Mouse (Mus musculus): Measurements from ENCODE around the gene Tmem150c. TPM values are rescaled to one million over a fixed set of nuclear protein-coding genes. Genes with fewer than 3 reads are reported as not detected.
A peak's percentile ranks its signal among the peaks of the same experiment; 100 is the strongest.

Gene Tmem150c
- polyA plus RNA-seq, 1 experiment from 2014 or later, result 18.4 TPM

GRCm38 (mm10) chr5:100043361-100043760 is 116.2 kb downstream of the Tmem150c start:
- H3K27me3 ChIP-seq, result no peaks in the 10 kb centered on the region
- peaks cover 9% of the 10 kb centered on the region; the same call in 1 of the 2 replicates for H3K36me3 ChIP-seq
- H3K27ac ChIP-seq, result no peak overlapping the region
- WGBS, result 79% methylated on average over 5 of the region's 5 CpGs
- no peaks in the 10 kb centered on the region for H3K9me3 ChIP-seq (replicated peaks)
- H3K4me2 ChIP-seq, result no peak overlapping the region
- H3K4me3 ChIP-seq (replicated peaks), result no peak overlapping the region
- no peak overlapping the region for H3K9ac ChIP-seq
- ATAC-seq (replicated peaks; ENCODE audit: low FRiP score), result no peak
- H3K4me1 ChIP-seq, result peaks cover 33% of the 10 kb centered on the region

- ATAC-seq (replicated peaks; ENCODE audit: low FRiP score), result no peak
Observed at GRCm38 (mm10) chr5:100042467-100042866, 117.1 kb downstream of the Tmem150c start.

GRCm38 (mm10) chr5:100041272-100041671 is 118.3 kb downstream of the Tmem150c start:
- WGBS, result 73% methylated on average over 4 of the region's 4 CpGs
- Histone ChIP-seq H3K4me3 (replicated peaks) (peak overlapping the region; percentile 97; the same call in 1 of the 2 replicates), H3K27ac (no peak overlapping the region), H3K4me1 (peaks cover 27% of the 10 kb centered on the region), H3K9me3 (replicated peaks) (no peaks in the 10 kb centered on the region), H3K4me2 (peak overlapping the region; percentile 88), H3K36me3 (peaks cover 21% of the 10 kb centered on the region), H3K27me3 (no peaks in the 10 kb centered on the region), H3K9ac (no peak overlapping the region)
- no peak for ATAC-seq (replicated peaks; ENCODE audit: low FRiP score)

More at GRCm38 (mm10) chr5:100042467-100042866, 117.1 kb downstream of the Tmem150c start:
- Histone ChIP-seq H3K36me3 (peaks cover 9% of the 10 kb centered on the region; the same call in 1 of the 2 replicates), H3K9me3 (replicated peaks) (no peaks in the 10 kb centered on the region), H3K4me3 (replicated peaks) (no peak overlapping the region), H3K4me1 (peaks cover 25% of the 10 kb centered on the region), H3K27me3 (no peaks in the 10 kb centered on the region), H3K4me2 (no peak overlapping the region), H3K27ac (no peak overlapping the region), H3K9ac (no peak overlapping the region)
- 93% methylated on average over 8 of the region's 8 CpGs for WGBS

GRCm38 (mm10) chr5:100040281-100040784 is 119.3 kb downstream of the Tmem150c start:
- Histone ChIP-seq H3K27me3 (no peaks in the 10 kb centered on the region), H3K27ac (peak overlapping the region; percentile 99), H3K9ac (peak overlapping the region; percentile 100), H3K36me3 (peaks cover 29% of the 10 kb centered on the region), H3K9me3 (replicated peaks) (no peaks in the 10 kb centered on the region), H3K4me2 (peak overlapping the region; percentile 88), H3K4me3 (replicated peaks) (peak overlapping the region; percentile 97), H3K4me1 (peaks cover 34% of the 10 kb centered on the region)
- 1% methylated on average over 19 of the region's 19 CpGs for WGBS
- ATAC-seq (replicated peaks; ENCODE audit: low FRiP score), result no peak

- no peaks in the 10 kb centered on the region for H3K27me3 ChIP-seq
- peak within 1 kb of the TSS; percentile 100 for H3K9ac ChIP-seq
- peaks cover 35% of the 10 kb centered on the region for H3K36me3 ChIP-seq
- H3K4me1 ChIP-seq, result peaks cover 34% of the 10 kb centered on the region
- H3K4me2 ChIP-seq, result peak within 1 kb of the TSS; percentile 88
- peak within 1 kb of the TSS; percentile 97 for H3K4me3 ChIP-seq (replicated peaks)
- ATAC-seq (replicated peaks; ENCODE audit: low FRiP score), result peak; percentile 90
- H3K9me3 ChIP-seq (replicated peaks), result no peaks in the 10 kb centered on the region
- under 1% methylated on average over 53 of the region's 57 CpGs for WGBS
- peak within 1 kb of the TSS; percentile 99 for H3K27ac ChIP-seq
Observed at GRCm38 (mm10) chr5:100039602-100040142, 119.9 kb downstream of the Tmem150c start, which contains the start of the genes Hnrnpdl and Enoph1. Gene Hnrnpdl, minus strand, starts transcription at chr5:100039664. Gene Enoph1, plus strand, starts transcription at chr5:100039985.

- Histone ChIP-seq H3K27me3 (no peaks in the 10 kb centered on the region), H3K27ac (peak overlapping the region; percentile 99), H3K4me3 (replicated peaks) (peak overlapping the region; percentile 97), H3K36me3 (peaks cover 42% of the 10 kb centered on the region), H3K9me3 (replicated peaks) (no peaks in the 10 kb centered on the region), H3K4me1 (peaks cover 37% of the 10 kb centered on the region), H3K9ac (peak overlapping the region; percentile 100), H3K4me2 (peak overlapping the region; percentile 88)
- peak; percentile 79 for ATAC-seq (replicated peaks; ENCODE audit: low FRiP score)
- WGBS, result under 1% methylated on average over 110 of the region's 113 CpGs
Observed at GRCm38 (mm10) chr5:100038714-100039601, 120.7 kb downstream of the Tmem150c start.

GRCm38 (mm10) chr5:100037965-100038713 is 121.5 kb downstream of the Tmem150c start:
- Histone ChIP-seq H3K4me3 (replicated peaks) (peak overlapping the region; percentile 97), H3K4me1 (peaks cover 38% of the 10 kb centered on the region), H3K36me3 (peaks cover 46% of the 10 kb centered on the region), H3K27ac (peak overlapping the region; percentile 99), H3K9ac (peak overlapping the region; percentile 100), H3K27me3 (no peaks in the 10 kb centered on the region), H3K4me2 (peak overlapping the region; percentile 80), H3K9me3 (replicated peaks) (no peaks in the 10 kb centered on the region)
- peak; percentile 34 for ATAC-seq (replicated peaks; ENCODE audit: low FRiP score)
- WGBS, result under 1% methylated on average over 45 of the region's 45 CpGs

- no peak for ATAC-seq (replicated peaks; ENCODE audit: low FRiP score)
Observed at GRCm38 (mm10) chr5:100036681-100037080, 122.9 kb downstream of the Tmem150c start.

GRCm38 (mm10) chr5:100035950-100036349 is 123.7 kb downstream of the Tmem150c start:
- no peak for ATAC-seq (replicated peaks; ENCODE audit: low FRiP score)
- Histone ChIP-seq H3K9ac (no peak overlapping the region), H3K4me2 (peak overlapping the region; percentile 80), H3K4me1 (peaks cover 28% of the 10 kb centered on the region), H3K27ac (no peak overlapping the region), H3K36me3 (peaks cover 58% of the 10 kb centered on the region), H3K9me3 (replicated peaks) (no peaks in the 10 kb centered on the region), H3K27me3 (no peaks in the 10 kb centered on the region), H3K4me3 (replicated peaks) (peak overlapping the region; percentile 97)
- WGBS, result 29% methylated on average over 7 of the region's 7 CpGs

More at GRCm38 (mm10) chr5:100036681-100037080, 122.9 kb downstream of the Tmem150c start:
- H3K9me3 ChIP-seq (replicated peaks), result no peaks in the 10 kb centered on the region
- peaks cover 35% of the 10 kb centered on the region for H3K4me1 ChIP-seq
- peak overlapping the region; percentile 100; the same call in 1 of the 2 replicates for H3K9ac ChIP-seq
- no peaks in the 10 kb centered on the region for H3K27me3 ChIP-seq
- H3K27ac ChIP-seq, result no peak overlapping the region
- 8% methylated on average over 7 of the region's 7 CpGs for WGBS
- peak overlapping the region; percentile 80 for H3K4me2 ChIP-seq
- H3K4me3 ChIP-seq (replicated peaks), result peak overlapping the region; percentile 97
- peaks cover 55% of the 10 kb centered on the region for H3K36me3 ChIP-seq

GRCm38 (mm10) chr5:100032646-100033045 is 127.0 kb downstream of the Tmem150c start:
- no peaks in the 10 kb centered on the region for H3K27me3 ChIP-seq
- peaks cover 58% of the 10 kb centered on the region for H3K36me3 ChIP-seq
- no peak overlapping the region for H3K27ac ChIP-seq
- peaks cover 27% of the 10 kb centered on the region for H3K4me1 ChIP-seq
- no peak overlapping the region for H3K4me2 ChIP-seq
- H3K9ac ChIP-seq, result no peak overlapping the region
- 76% methylated on average over 3 of the region's 3 CpGs for WGBS
- ATAC-seq (replicated peaks; ENCODE audit: low FRiP score), result 0 out of 2 replicates have a peak, but pooled peaks have one; percentile 33
- H3K4me3 ChIP-seq (replicated peaks), result no peak overlapping the region
- no peaks in the 10 kb centered on the region for H3K9me3 ChIP-seq (replicated peaks)

- WGBS, result 91% methylated on average over 2 of the region's 2 CpGs
- Histone ChIP-seq H3K4me1 (peaks cover 24% of the 10 kb centered on the region), H3K4me2 (no peak overlapping the region), H3K9ac (no peak overlapping the region), H3K4me3 (replicated peaks) (no peak overlapping the region), H3K27me3 (no peaks in the 10 kb centered on the region), H3K27ac (no peak overlapping the region), H3K36me3 (peaks cover 55% of the 10 kb centered on the region), H3K9me3 (replicated peaks) (no peaks in the 10 kb centered on the region)
- no peak for ATAC-seq (replicated peaks; ENCODE audit: low FRiP score)
Observed at GRCm38 (mm10) chr5:100032107-100032506, 127.5 kb downstream of the Tmem150c start.

All from kidney, embryonic 15.5 days (tissue).